Mouse (Mus musculus) left cerebral cortex, adult 2 months (tissue): ENCODE measurements at regions not wholly inside any gene's neighbourhood (a gene's known extent, or its start where the extent isn't known, plus 50 kb on each side); places are given as distances from the start of the nearest gene placed in this dataset.

ENCODE experiments used
- DNase-seq, 2 experiments: peaks; one replicate each; pipeline ENCODE4 v3.0.0; 2021 to 2022; ENCODE audit warnings: low spot score in 2 of 2, mixed read lengths in 1 of 2; ENCODE audit errors: extremely low spot score in 1 of 2
- H3K27ac ChIP-seq: fragments of 200-600 bp; 2 replicates; pipeline ENCODE4 v1.8.1; 2022
- H3K4me3 ChIP-seq: fragments of 200-600 bp; 2 replicates; pipeline ENCODE4 v1.8.1; 2022
- CTCF ChIP-seq: fragments of 200-600 bp; IDR thresholded peaks from 2 replicates; pipeline ENCODE4 v1.8.1; 2022; ENCODE audit warnings: antibody characterized with exemption, mild to moderate bottlenecking, moderate library complexity
- intact Hi-C: fragments of 180-260 bp; cut with DNase I; formaldehyde crosslinking; loops from one replicate; pipeline ENCODE4 v1.15.1; 2025

- Histone ChIP-seq H3K4me3 (no peak overlapping the region), H3K27ac (no peak overlapping the region)
- intact Hi-C loops = no loop called here
- no peak for TF ChIP-seq CTCF
- DNase-seq = no peak
Observed at GRCm38 (mm10) chr17:93665889-93666288, 467.1 kb downstream of the Adcyap1 start.

- Histone ChIP-seq H3K27ac (no peak overlapping the region), H3K4me3 (no peak overlapping the region)
- TF ChIP-seq CTCF = no peak
- intact Hi-C loops = no loop called here
- no peak for DNase-seq
Observed at GRCm38 (mm10) chr17:93676366-93676962, 477.6 kb downstream of the Adcyap1 start.

GRCm38 (mm10) chr17:93700685-93701084 is 501.9 kb downstream of the Adcyap1 start:
- intact Hi-C loops = no loop called here
- H3K27ac ChIP-seq = no peak overlapping the region
- no peak for TF ChIP-seq CTCF
- H3K4me3 ChIP-seq = no peak overlapping the region
- no peak for DNase-seq

GRCm38 (mm10) chr17:93717623-93718022 is 518.8 kb downstream of the Adcyap1 start:
- intact Hi-C loops = no loop called here
- no peak for TF ChIP-seq CTCF
- Histone ChIP-seq H3K4me3 (no peak overlapping the region), H3K27ac (no peak overlapping the region)
- no peak for DNase-seq

- H3K4me3 ChIP-seq = no peak overlapping the region
- intact Hi-C loops = no loop called here
- no peak for TF ChIP-seq CTCF
- DNase-seq = no peak
- no peak overlapping the region for H3K27ac ChIP-seq
Observed at GRCm38 (mm10) chr17:93741341-93741740, 542.5 kb downstream of the Adcyap1 start.

- DNase-seq = no peak
- Histone ChIP-seq H3K27ac (no peak overlapping the region), H3K4me3 (no peak overlapping the region)
- peak; percentile 60 for TF ChIP-seq CTCF
- intact Hi-C loops = loop anchor here (5.0 to 10.0 kb wide), 3 partner anchors 568 to 975 kb away; partner anchors contain the start of gene Adcyap1
Observed at GRCm38 (mm10) chr17:93762349-93762748, 563.5 kb downstream of the Adcyap1 start.
